Mouse (Mus musculus) liver, postnatal 0 days (tissue): ENCODE data around the gene 2310057J18Rik. TPM values are rescaled to one million over a fixed set of nuclear protein-coding genes. Genes with fewer than 3 reads are reported as not detected.

Source experiments
- ATAC-seq: fragments of 200-750 bp; cut with Nextera tagmentation; 2 replicates; pipeline ENCODE4 v1.8.0; 2017; ENCODE audit warnings: mild to moderate bottlenecking, moderate library complexity
- DNase-seq: peaks from one replicate; pipeline ENCODE4 v3.0.0-alpha.2; 2016
- H3K27ac ChIP-seq: fragments of 300-500 bp; sonication (generic); 2 replicates; pipeline ENCODE4 v1.5.1; 2014; ENCODE audit warnings: antibody characterized with exemption, moderate library complexity, mild to moderate bottlenecking, low read depth
- H3K27me3 ChIP-seq: fragments of 300-500 bp; sonication (generic); 2 replicates; pipeline ENCODE4 v1.6.1; 2014; ENCODE audit warnings: low read length, control low read depth, mixed read lengths; ENCODE audit not compliant: insufficient read depth
- H3K36me3 ChIP-seq: fragments of 300-500 bp; sonication (generic); replicated peaks from 2 replicates; pipeline ENCODE4 v1.6.1; 2014; ENCODE audit warnings: mild to moderate bottlenecking, control low read depth, low read length, moderate library complexity, mixed read lengths; ENCODE audit not compliant: insufficient read depth
- H3K4me1 ChIP-seq: fragments of 300-500 bp; sonication (generic); 2 replicates; pipeline ENCODE4 v1.6.1; 2014; ENCODE audit warnings: antibody characterized with exemption, mild to moderate bottlenecking, control low read depth; ENCODE audit not compliant: insufficient read depth
- H3K4me2 ChIP-seq: fragments of 300-500 bp; sonication (generic); 2 replicates; pipeline ENCODE4 v1.6.1; 2014; ENCODE audit warnings: low read depth, mild to moderate bottlenecking, low read length, moderate library complexity, mixed read lengths
- H3K4me3 ChIP-seq: fragments of 300-500 bp; sonication (generic); 2 replicates; pipeline ENCODE4 v1.5.1; 2014; ENCODE audit warnings: low read depth, low read length
- H3K9ac ChIP-seq: fragments of 300-500 bp; sonication (generic); replicated peaks from 2 replicates; pipeline ENCODE4 v1.6.1; 2014; ENCODE audit warnings: mild to moderate bottlenecking, moderate library complexity
- H3K9me3 ChIP-seq: fragments of 300-500 bp; sonication (generic); 2 replicates; pipeline ENCODE4 v1.6.1; 2016; ENCODE audit warnings: mild to moderate bottlenecking, control low read depth, low read length, mixed read lengths
- CTCF ChIP-seq: sonication (generic); IDR thresholded peaks from 2 replicates; pipeline ENCODE4 v1.5.1; 2016; ENCODE audit warnings: antibody characterized with exemption, low read depth
- EP300 ChIP-seq: IDR thresholded peaks from 2 replicates; pipeline ENCODE4 v1.6.1; 2016; ENCODE audit warnings: antibody characterized with exemption, low read depth, mild to moderate bottlenecking
- WGBS: fragments of 180-500 bp; shearing (Covaris S2); extraction: QIAGEN DNeasy Blood & Tissue Kit; methylation state at CpG from one replicate; pipeline ENCODE4 v1.1.7; 2014; ENCODE audit not compliant: insufficient replicate concordance; 5-methylcytosine and 5-hydroxymethylcytosine counted together
- polyA plus RNA-seq: library from polyadenylated mRNA; unstranded; fragments of >200 nt; fragmentation: Nextera tagmentation; extraction: Ambion mirVana; gene quantifications from 2 replicates; pipeline ENCODE4 v1.2.1, GENCODE M21; 2015

The 2310057J18Rik gene
- polyA plus RNA-seq, 1 experiment from 2014 or later: not detected

DNA sequence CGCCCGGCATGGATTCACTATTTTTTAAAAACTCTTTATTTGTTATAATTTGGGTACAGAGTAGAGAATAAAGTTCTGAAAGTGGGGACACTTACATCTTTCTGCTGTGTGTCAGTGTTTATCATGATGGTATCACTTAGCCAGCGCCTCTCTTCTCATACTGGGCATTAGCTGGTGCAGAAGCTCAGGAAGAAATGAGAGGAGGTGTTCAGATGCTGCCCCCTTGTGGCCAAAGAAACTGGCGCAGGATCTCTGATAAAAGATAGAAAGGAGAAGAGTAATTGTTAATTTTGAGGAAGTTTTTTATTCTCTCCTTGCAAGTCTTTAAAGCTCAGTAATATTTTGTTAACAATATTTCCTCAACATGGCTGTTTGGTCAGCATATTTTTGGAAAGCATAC lies 31.0 kb downstream of the 2310057J18Rik start:
- Histone ChIP-seq H3K9me3 (no peaks in the 10 kb centered on the region), H3K27me3 (no peaks in the 10 kb centered on the region), H3K27ac (no peak overlapping the region), H3K36me3 (no peaks in the 10 kb centered on the region), H3K4me3 (no peak overlapping the region), H3K4me2 (no peak overlapping the region), H3K4me1 (no peaks in the 10 kb centered on the region), H3K9ac (no peak overlapping the region)
- WGBS: 43% methylated on average over 4 of the region's 4 CpGs
- no peak for ATAC-seq
- peak; percentile 50 for DNase-seq
- TF ChIP-seq CTCF (peak; percentile 68), EP300 (no peak)

DNA sequence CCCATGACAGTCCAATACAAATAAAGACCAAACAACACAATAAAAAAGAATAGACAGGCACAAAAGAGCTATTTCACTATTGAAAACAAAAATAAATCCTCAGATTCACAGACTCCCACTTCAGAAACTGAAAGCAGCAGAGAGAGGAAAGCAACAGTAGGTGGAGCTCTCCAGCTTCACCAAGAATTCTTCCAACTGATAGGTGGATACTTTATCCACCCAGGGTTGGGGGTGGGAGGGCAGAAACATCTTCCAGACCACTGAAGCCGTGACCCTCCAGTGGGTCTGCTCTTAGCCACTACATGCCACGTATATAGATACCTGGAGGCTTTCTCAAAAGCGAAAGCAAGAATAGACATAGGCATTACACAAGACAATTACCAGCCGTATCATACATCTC lies 31.6 kb downstream of the 2310057J18Rik start:
- no peak overlapping the region for H3K4me2 ChIP-seq
- H3K27ac ChIP-seq: no peak overlapping the region
- H3K9ac ChIP-seq: no peak overlapping the region
- TF ChIP-seq EP300 (no peak), CTCF (no peak)
- WGBS: 59% methylated on average over 4 of the region's 4 CpGs
- no peaks in the 10 kb centered on the region for H3K27me3 ChIP-seq
- H3K4me1 ChIP-seq: no peaks in the 10 kb centered on the region
- H3K4me3 ChIP-seq: no peak overlapping the region
- H3K9me3 ChIP-seq: no peaks in the 10 kb centered on the region
- H3K36me3 ChIP-seq: no peaks in the 10 kb centered on the region
- ATAC-seq (no peak), DNase-seq (no peak)

Other genes starting within 250 kb of the 2310057J18Rik start
- gene Soga3, start 157.5 kb upstream of the 2310057J18Rik start, polyA plus RNA-seq: not detected in 2 replicates
- not detected in 2 replicates for gene Gm49353, start 212.7 kb upstream of the 2310057J18Rik start, polyA plus RNA-seq
- not detected in 2 replicates for gene 9330159F19Rik, start 225.3 kb upstream of the 2310057J18Rik start, polyA plus RNA-seq